Mouse (Mus musculus) heart, adult 9 months (tissue): ENCODE measurements at regions not wholly inside any gene's neighbourhood (a gene's known extent, or its start where the extent isn't known, plus 50 kb on each side); places are given as distances from the start of the nearest gene placed in this dataset.

Experiments
- DNase-seq, 2 experiments: peaks; one replicate each; pipeline ENCODE4 v3.0.0; 2022; ENCODE audit warnings: low spot score in 2 of 2

GRCm38 (mm10) chr1:83509356-83509755 is 101.4 kb upstream of the Sphkap start:
- DNase-seq = no peak

DNA sequence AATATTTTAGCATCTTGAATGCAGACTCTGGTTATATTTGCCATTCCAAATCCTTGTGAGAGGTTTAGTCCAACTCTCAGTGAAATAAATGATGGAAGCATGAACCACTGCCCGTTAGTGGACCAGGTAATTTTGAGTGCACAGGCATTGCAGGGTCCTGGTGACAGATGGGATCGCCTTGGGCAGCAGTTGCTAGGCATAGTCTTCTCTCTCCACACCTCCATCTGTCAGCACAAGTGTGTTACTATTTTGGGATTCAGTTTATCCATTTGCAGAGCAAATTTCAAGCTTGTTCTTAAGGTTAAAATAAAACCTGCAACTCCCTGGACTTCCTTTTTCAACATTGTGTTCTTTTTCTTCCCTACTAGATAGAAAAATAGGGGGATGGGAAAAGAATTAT is 97.4 kb upstream of the Sphkap start:
- DNase-seq = no peak

- DNase-seq = no peak
Measured at GRCm38 (mm10) chr1:83496888-83497287, 88.9 kb upstream of the Sphkap start.

GRCm38 (mm10) chr1:83496380-83496779 is 88.4 kb upstream of the Sphkap start:
- no peak for DNase-seq

DNA sequence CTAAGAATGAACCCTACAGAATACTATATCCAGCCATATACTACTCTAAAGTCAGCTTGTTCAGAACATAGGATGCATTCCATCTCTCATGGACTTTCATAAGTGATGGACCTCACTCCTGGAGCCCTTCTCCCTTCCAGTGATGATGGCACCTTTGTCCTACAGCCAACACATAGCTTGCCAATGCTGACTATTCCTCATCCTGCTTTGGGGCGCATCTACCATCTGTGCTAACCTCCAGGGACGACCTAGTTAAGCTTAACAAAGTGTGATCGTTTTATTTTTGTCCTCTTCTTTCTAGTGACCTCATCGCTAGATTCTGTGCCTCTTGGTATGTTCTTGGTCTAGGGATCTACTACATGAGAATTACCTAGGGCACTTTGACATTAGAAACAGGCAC is 87.0 kb upstream of the Sphkap start:
- no peak for DNase-seq

GRCm38 (mm10) chr1:83479111-83479510 is 71.1 kb upstream of the Sphkap start:
- DNase-seq = no peak
